Mouse (Mus musculus): ENCODE measurements around the gene Dhrs7c.

GRCm38 (mm10) chr11:67820221-67820620 lies 22.2 kb downstream of the Dhrs7c start:
- TF ChIP-seq POLR2A (IDR thresholded peaks at IDR 0.05; ENCODE audit: control insufficient read depth, low read depth, low read length): no peak
- TF ChIP-seq CTCF (IDR thresholded peaks at IDR 0.05; ENCODE audit: control insufficient read depth, insufficient read depth, insufficient replicate concordance, low read depth, low read length): peak; percentile 16; the same call in 1 of the 2 replicates

Measured in testis, adult 2 months (tissue).